Mouse (Mus musculus) embryonic facial prominence, embryonic 15.5 days (tissue): Measurements from ENCODE around the gene Clps. TPM values are rescaled to one million over a fixed set of nuclear protein-coding genes. Genes with fewer than 3 reads are reported as not detected.

ENCODE experiments used
- microRNA-seq: library from miRNA; unstranded; fragments of <30 nt; microRNA quantifications from one replicate; pipeline ENCODE4, GENCODE M21; 2016; ENCODE audit warnings: borderline number of aligned reads
- polyA plus RNA-seq: library from polyadenylated mRNA; unstranded; fragments of >200 nt; fragmentation: Nextera tagmentation; extraction: Ambion mirVana; gene quantifications from 2 replicates; pipeline ENCODE4 v1.2.1, GENCODE M21; 2015

Gene Clps
- polyA plus RNA-seq, 1 experiment from 2014 or later, result not detected

Small RNA genes within 50 kb of the gene (microRNA-seq; reads per million reads assigned to microRNA genes)
- not detected for gene Gm25195
- gene Mir6969, result not detected

Other genes starting within 250 kb of the Clps start
- 37.6 and 38.5 TPM in 2 replicates for gene Fance, start 247.2 kb downstream of the Clps start, polyA plus RNA-seq
- gene Rpl10a, start 232.3 kb downstream of the Clps start, polyA plus RNA-seq, result 620 and 681 TPM in 2 replicates
- 17.9 and 18.8 TPM in 2 replicates for gene Tead3, start 209.9 kb downstream of the Clps start, polyA plus RNA-seq
- gene Tulp1, start 195.5 kb downstream of the Clps start, polyA plus RNA-seq, result 5.1 and 5.8 TPM in 2 replicates
- 35.8 and 36.5 TPM in 2 replicates for gene Fkbp5, start 43.2 kb downstream of the Clps start, polyA plus RNA-seq
- gene Armc12, start 30.0 kb downstream of the Clps start, polyA plus RNA-seq, result not detected in 2 replicates
- not detected in 2 replicates for gene Clpsl2, start 11.4 kb downstream of the Clps start, polyA plus RNA-seq
- gene Lhfpl5, start 14.9 kb upstream of the Clps start, polyA plus RNA-seq, result 0.59 and 0.64 TPM in 2 replicates
- 87.9 and 93.9 TPM in 2 replicates for gene Srpk1, start 61.9 kb upstream of the Clps start, polyA plus RNA-seq
- 0.35 and 0.80 TPM in 2 replicates for gene Slc26a8, start 129.5 kb upstream of the Clps start, polyA plus RNA-seq
- gene Mapk14, start 130.6 kb upstream of the Clps start, polyA plus RNA-seq, result 46.7 and 48.1 TPM in 2 replicates
- gene AC170998.1, start 165.3 kb upstream of the Clps start, polyA plus RNA-seq, result 2.3 and 3.4 TPM in 2 replicates
- 107 and 118 TPM in 2 replicates for gene Mapk13, start 208.5 kb upstream of the Clps start, polyA plus RNA-seq
- gene Brpf3, start 240.3 kb upstream of the Clps start, polyA plus RNA-seq, result 11.2 and 13.4 TPM in 2 replicates